Mouse (Mus musculus): ENCODE results near the gene Prelid3b. TPM values are rescaled to one million over a fixed set of nuclear protein-coding genes. Genes with fewer than 3 reads are reported as not detected.
A peak's percentile ranks its signal among the peaks of the same experiment; 100 is the strongest.

The Prelid3b gene
- polyA plus RNA-seq, 1 experiment from 2014 or later = 149 TPM

GRCm38 (mm10) chr2:174428996-174429591 is 43.8 kb downstream of the Prelid3b start:
- DNase-seq (ENCODE audit: low spot score) = no peak

- DNase-seq (ENCODE audit: low spot score) = no peak
Observed at GRCm38 (mm10) chr2:174428076-174428835, 44.6 kb downstream of the Prelid3b start.

- DNase-seq (ENCODE audit: low spot score) = no peak
Observed at GRCm38 (mm10) chr2:174426856-174427255, 46.0 kb downstream of the Prelid3b start.

GRCm38 (mm10) chr2:174424301-174425085 is 48.4 kb downstream of the Prelid3b start:
- no peak for DNase-seq (ENCODE audit: low spot score)

- no peak for DNase-seq (ENCODE audit: low spot score)
Observed at GRCm38 (mm10) chr2:174421107-174421506, 51.8 kb downstream of the Prelid3b start.

GRCm38 (mm10) chr2:174415731-174416310 is 57.1 kb downstream of the Prelid3b start, which contains the start of gene Nelfcd:
Nelfcd (plus strand) TSS chr2:174415804.
- DNase-seq (ENCODE audit: low spot score) = peak; percentile 98

Other genes with a start within 250 kb of the Prelid3b start
- 679 TPM in 2 replicates for gene Gnas, start 188.8 kb downstream of the Prelid3b start, polyA plus RNA-seq (2015; fragmentation: Nextera tagmentation; extraction: Ambion mirVana)
- gene Gm20721, start 126.4 kb downstream of the Prelid3b start, polyA plus RNA-seq (2015; fragmentation: Nextera tagmentation; extraction: Ambion mirVana) = 4.1 and 5.4 TPM in 2 replicates
- gene Nelfcd, start 57.3 kb downstream of the Prelid3b start, polyA plus RNA-seq (2015; fragmentation: Nextera tagmentation; extraction: Ambion mirVana) = 83.8 and 87.2 TPM in 2 replicates
- gene Ctsz, start 34.0 kb downstream of the Prelid3b start, polyA plus RNA-seq (2015; fragmentation: Nextera tagmentation; extraction: Ambion mirVana) = 133 and 141 TPM in 2 replicates
- gene Tubb1, start 22.4 kb downstream of the Prelid3b start, polyA plus RNA-seq (2015; fragmentation: Nextera tagmentation; extraction: Ambion mirVana) = 0.22 TPM in 1 of 2 replicates, not detected in the other
- 855 and 901 TPM in 2 replicates for gene Atp5e, start 9.0 kb downstream of the Prelid3b start, polyA plus RNA-seq (2015; fragmentation: Nextera tagmentation; extraction: Ambion mirVana)
- 0.22 and 0.35 TPM in 2 replicates for gene Zfp831, start 170.5 kb upstream of the Prelid3b start, polyA plus RNA-seq (2015; fragmentation: Nextera tagmentation; extraction: Ambion mirVana)